Mouse (Mus musculus) C2C12 (cell line): ENCODE data around the gene Rybp.
A peak's percentile ranks its signal among the peaks of the same experiment; 100 is the strongest.

Experiments
- CEBPB ChIP-seq: IDR thresholded peaks from one replicate; pipeline ENCODE4 v1.6.1; 2011; ENCODE audit warnings: low read depth, mild to moderate bottlenecking, control low read depth, moderate library complexity
- CTCF ChIP-seq: IDR thresholded peaks from one replicate; pipeline ENCODE4 v1.5.1; 2011; ENCODE audit not compliant: control insufficient read depth, insufficient read depth, insufficient read length
- FOSL1 ChIP-seq: IDR thresholded peaks from one replicate; pipeline ENCODE4 v1.8.0; 2011; ENCODE audit warnings: mild to moderate bottlenecking, low read length; ENCODE audit not compliant: poor library complexity, insufficient read depth, severe bottlenecking
- MAX ChIP-seq: IDR thresholded peaks from one replicate; pipeline ENCODE4 v1.6.1; 2011; ENCODE audit warnings: mild to moderate bottlenecking, control low read depth
- MYOG ChIP-seq: IDR thresholded peaks from one replicate; pipeline ENCODE4 v1.6.1; 2011; ENCODE audit not compliant: control insufficient read depth, insufficient read length; ENCODE audit errors: extremely low read depth
- USF1 ChIP-seq: IDR thresholded peaks from one replicate; pipeline ENCODE4 v1.6.1; 2011; ENCODE audit warnings: low read depth, mild to moderate bottlenecking, control low read depth, moderate library complexity

- TF ChIP-seq CTCF (no peak), MAX (peak; percentile 77), MYOG (no peak), USF1 (peak; percentile 36), CEBPB (no peak), FOSL1 (no peak)
Observed at GRCm38 (mm10) chr6:100327050-100327449, 39.8 kb upstream of the Rybp start.
